Mouse (Mus musculus) olfactory bulb, adult 2 months (tissue): ENCODE results near the gene Nmnat2. TPM values are rescaled to one million over a fixed set of nuclear protein-coding genes. Genes with fewer than 3 reads are reported as not detected.

Source experiments
- H3K27ac ChIP-seq: fragments of 200-500 bp; 2 replicates; pipeline ENCODE4 v1.5.1; 2012; ENCODE audit warnings: low read depth, low read length; ENCODE audit not compliant: insufficient read depth
- H3K4me1 ChIP-seq: fragments of 200-500 bp; 2 replicates; pipeline ENCODE4 v1.6.1; 2012; ENCODE audit warnings: low read length; ENCODE audit not compliant: control insufficient read depth, insufficient read depth
- H3K4me3 ChIP-seq: fragments of 200-500 bp; 2 replicates; pipeline ENCODE4 v1.5.1; 2012; ENCODE audit warnings: mild to moderate bottlenecking, low read depth, low read length, moderate library complexity; ENCODE audit not compliant: insufficient read depth
- CTCF ChIP-seq: fragments of 200-500 bp; IDR thresholded peaks from 2 replicates; pipeline ENCODE4 v1.5.1; 2012; ENCODE audit warnings: low read depth, mild to moderate bottlenecking, low read length, moderate library complexity; ENCODE audit not compliant: insufficient read depth
- POLR2A ChIP-seq: fragments of 200-500 bp; IDR thresholded peaks from 2 replicates; pipeline ENCODE4 v1.6.1; 2012; ENCODE audit warnings: mild to moderate bottlenecking, low read depth, low read length, moderate library complexity; ENCODE audit not compliant: insufficient read depth
- WGBS: fragments of 180-500 bp; shearing (Covaris S2); methylation state at CpG from one replicate; pipeline ENCODE4 v1.1.7; 2018; 5-methylcytosine and 5-hydroxymethylcytosine counted together
- polyA plus RNA-seq: library from polyadenylated mRNA; stranded (reverse); fragments of >200 nt; gene quantifications from 2 replicates; pipeline ENCODE4 v1.2.4, GENCODE M21; 2012; ENCODE audit warnings: low replicate concordance; ENCODE audit not compliant: missing spikeins, insufficient read depth, insufficient read length

Nmnat2 gene
- polyA plus RNA-seq, 1 experiment: not detected

DNA sequence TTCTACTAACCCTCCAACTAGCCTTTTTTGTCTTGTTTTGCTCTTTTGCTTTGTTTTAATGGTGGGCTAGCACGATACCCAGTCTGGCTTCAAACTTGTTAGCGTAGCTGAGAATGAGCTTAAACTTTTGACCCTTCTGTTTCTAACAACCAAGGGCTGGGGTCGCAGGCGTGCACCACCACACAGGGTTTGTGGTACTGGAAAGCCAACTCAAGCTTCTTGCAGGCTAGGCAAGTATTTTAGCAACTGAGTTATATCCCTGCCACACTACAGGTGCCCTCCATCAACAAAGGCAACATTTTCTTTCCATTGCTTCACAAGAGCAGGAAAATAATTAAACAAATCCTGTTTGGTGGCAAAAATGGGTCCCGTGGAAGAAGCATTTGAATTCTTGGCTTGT is 18.6 kb downstream of the Nmnat2 start:
- 80% methylated on average over 5 of the region's 5 CpGs for WGBS
- Histone ChIP-seq H3K4me1 (peaks cover 2% of the 10 kb centered on the region; the same call in 1 of the 2 replicates), H3K4me3 (no peak overlapping the region), H3K27ac (no peak overlapping the region)
- no peak for TF ChIP-seq CTCF
- no peak for TF ChIP-seq POLR2A

GRCm38 (mm10) chr1:152973861-152974260 is 19.1 kb downstream of the Nmnat2 start:
- WGBS: 71% methylated on average over 4 of the region's 4 CpGs
- Histone ChIP-seq H3K4me1 (peaks cover 5% of the 10 kb centered on the region; the same call in 1 of the 2 replicates), H3K4me3 (no peak overlapping the region), H3K27ac (no peak overlapping the region)
- TF ChIP-seq CTCF: no peak

- Histone ChIP-seq H3K27ac (no peak overlapping the region), H3K4me3 (no peak overlapping the region), H3K4me1 (peaks cover 2% of the 10 kb centered on the region; the same call in 1 of the 2 replicates)
- no peak for TF ChIP-seq POLR2A
- TF ChIP-seq CTCF: no peak
- 83% methylated on average over 3 of the region's 3 CpGs for WGBS
Measured at GRCm38 (mm10) chr1:152975144-152975543, 20.4 kb downstream of the Nmnat2 start.

DNA sequence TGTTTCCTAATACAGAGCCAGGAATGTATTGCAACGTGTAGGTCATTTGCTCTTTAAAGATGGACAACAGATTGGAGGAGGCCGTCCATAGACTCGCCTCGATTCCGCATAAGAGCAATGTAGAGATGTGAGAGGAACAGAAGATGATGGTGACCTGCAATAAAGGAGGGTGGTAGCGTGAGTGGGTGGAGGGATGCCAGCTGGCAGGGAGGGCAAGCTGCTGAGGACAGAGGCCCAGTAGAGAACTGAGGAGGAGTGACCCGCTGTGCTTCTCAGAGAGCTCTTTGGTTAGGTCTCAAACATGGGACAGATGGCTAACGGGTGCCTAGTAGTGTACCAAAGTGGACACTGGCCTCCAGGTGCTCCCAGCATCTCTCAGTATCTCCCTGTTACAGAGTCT is 23.9 kb downstream of the Nmnat2 start:
- TF ChIP-seq POLR2A (no peak), CTCF (no peak)
- WGBS: 96% methylated on average over 8 of the region's 8 CpGs
- H3K27ac ChIP-seq: no peak overlapping the region

GRCm38 (mm10) chr1:152983416-152983815 is 28.6 kb downstream of the Nmnat2 start:
- 93% methylated on average over 14 of the region's 14 CpGs for WGBS
- TF ChIP-seq POLR2A: no peak
- H3K4me3 ChIP-seq: no peak overlapping the region
- H3K27ac ChIP-seq: no peak overlapping the region
- H3K4me1 ChIP-seq: peaks cover 2% of the 10 kb centered on the region; the same call in 1 of the 2 replicates

More for the DNA sequence above, 23.9 kb downstream of the Nmnat2 start:
- no peak overlapping the region for H3K4me3 ChIP-seq
- H3K4me1 ChIP-seq: peaks cover 2% of the 10 kb centered on the region; the same call in 1 of the 2 replicates

DNA sequence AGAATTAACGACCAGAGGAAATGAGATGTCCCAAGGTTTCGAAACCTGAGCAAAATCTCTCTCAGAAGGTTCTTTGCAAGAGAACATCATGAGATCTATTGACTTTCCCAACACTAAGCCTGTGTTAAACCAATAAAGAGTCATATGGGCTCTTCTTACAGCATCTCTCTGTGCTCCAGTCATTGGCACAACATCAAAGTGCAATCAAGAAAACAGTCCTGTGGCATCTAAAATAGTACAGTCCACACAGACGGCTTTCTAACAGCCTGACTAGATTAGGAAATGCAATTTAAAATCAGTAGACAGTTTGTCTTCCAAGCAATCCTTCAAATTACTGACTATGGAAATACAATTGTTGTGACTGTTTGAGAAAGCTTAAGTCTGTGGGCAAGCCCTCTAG is 32.2 kb downstream of the Nmnat2 start:
- H3K4me1 ChIP-seq: no peaks in the 10 kb centered on the region
- no peak overlapping the region for H3K4me3 ChIP-seq
- H3K27ac ChIP-seq: no peak overlapping the region
- 77% methylated on average over 3 of the region's 3 CpGs for WGBS
- TF ChIP-seq CTCF: no peak
- TF ChIP-seq POLR2A: no peak

GRCm38 (mm10) chr1:152990067-152990466 is 35.3 kb downstream of the Nmnat2 start:
- peaks cover 4% of the 10 kb centered on the region; the same call in 1 of the 2 replicates for H3K4me1 ChIP-seq
- H3K27ac ChIP-seq: no peak overlapping the region
- H3K4me3 ChIP-seq: no peak overlapping the region
- WGBS: 87% methylated on average over 5 of the region's 5 CpGs
- TF ChIP-seq POLR2A (no peak), CTCF (no peak)

DNA sequence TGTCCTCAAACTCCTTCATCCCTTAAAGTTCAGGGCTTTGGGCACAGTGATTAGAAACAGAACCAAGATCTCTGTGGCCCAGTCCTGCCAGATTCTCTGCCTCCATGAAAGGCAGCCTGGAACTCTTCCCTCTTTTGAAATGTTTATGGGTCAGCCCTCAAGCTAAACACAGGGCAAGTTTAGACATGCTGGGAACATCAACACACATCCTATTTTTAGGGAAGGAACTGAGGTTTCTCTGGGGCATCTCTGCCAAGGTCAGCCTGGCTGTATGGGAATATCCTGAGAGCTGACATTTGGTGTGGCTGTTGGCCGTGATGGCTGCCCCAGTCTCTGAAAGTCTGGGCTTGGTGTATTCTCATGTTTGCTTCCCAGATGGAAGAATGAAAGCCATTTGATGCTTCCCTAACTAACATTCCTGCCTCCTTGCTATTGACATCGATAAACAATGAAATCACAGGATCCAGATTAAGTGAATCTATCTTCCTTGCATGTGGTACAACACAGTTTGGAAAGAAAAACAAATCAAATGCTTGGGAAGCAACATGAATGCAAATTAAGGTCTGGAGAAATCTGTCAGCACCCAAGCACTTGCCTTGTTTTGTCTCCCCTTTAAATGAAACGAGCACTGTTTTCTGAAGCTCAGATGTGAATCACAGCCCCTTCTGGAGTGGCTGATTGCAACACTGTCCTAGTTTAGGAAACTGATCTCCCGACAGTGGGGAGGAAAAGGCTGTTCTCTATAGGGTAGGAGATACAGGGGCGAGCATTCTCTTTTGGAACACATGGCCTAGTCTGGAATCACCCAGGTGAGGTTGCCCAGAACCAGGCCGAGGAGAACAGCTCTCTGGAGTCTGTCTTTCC is 37.7 kb downstream of the Nmnat2 start:
- H3K4me1 ChIP-seq: peaks cover 4% of the 10 kb centered on the region; the same call in 1 of the 2 replicates
- no peak for TF ChIP-seq POLR2A
- TF ChIP-seq CTCF: no peak
- no peak overlapping the region for H3K4me3 ChIP-seq
- 66% methylated on average over 6 of the region's 6 CpGs for WGBS
- no peak overlapping the region for H3K27ac ChIP-seq

- 86% methylated on average over 6 of the region's 6 CpGs for WGBS
- Histone ChIP-seq H3K4me3 (no peak overlapping the region), H3K4me1 (peaks cover 4% of the 10 kb centered on the region; the same call in 1 of the 2 replicates), H3K27ac (no peak overlapping the region)
- TF ChIP-seq CTCF: no peak
- TF ChIP-seq POLR2A: no peak
Measured at GRCm38 (mm10) chr1:152993803-152994202, 39.0 kb downstream of the Nmnat2 start.

DNA sequence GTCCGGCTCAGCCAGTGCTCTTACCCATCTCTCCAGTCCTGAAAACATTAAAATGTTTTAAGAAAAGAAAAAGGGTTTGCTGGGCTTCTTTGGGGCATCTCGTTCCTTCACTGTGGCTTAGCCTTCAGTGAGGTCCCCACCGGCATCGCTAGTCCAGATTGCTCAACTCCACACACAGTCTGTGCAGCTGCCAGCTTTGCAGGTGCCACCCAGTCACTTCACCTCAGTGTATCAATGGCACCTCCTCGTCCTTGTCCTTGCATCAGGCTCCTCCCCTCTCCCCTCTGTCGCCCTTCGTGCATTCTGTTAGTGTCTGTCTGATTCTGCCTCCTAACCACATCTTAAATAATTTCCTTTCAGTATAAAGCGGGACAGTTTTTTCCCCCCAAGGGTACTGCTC is 45.2 kb downstream of the Nmnat2 start:
- no peak overlapping the region for H3K4me3 ChIP-seq
- peaks cover 14% of the 10 kb centered on the region for H3K4me1 ChIP-seq
- whole genome bisulfite sequencing: 84% methylated on average over 8 of the region's 8 CpGs
- no peak for TF ChIP-seq POLR2A
- no peak for TF ChIP-seq CTCF
- H3K27ac ChIP-seq: no peak overlapping the region
